Mouse (Mus musculus) heart, embryonic 11.5 days (tissue): Measurements from ENCODE around the gene Syngr3. TPM values are rescaled to one million over a fixed set of nuclear protein-coding genes. Genes with fewer than 3 reads are reported as not detected.
A peak's percentile ranks its signal among the peaks of the same experiment; 100 is the strongest.

Experiments
- ATAC-seq: fragments of 200-750 bp; cut with Nextera tagmentation; replicated peaks from 2 replicates; pipeline ENCODE4 v1.8.0; 2017; ENCODE audit warnings: moderate library complexity; ENCODE audit not compliant: insufficient number of reproducible peaks, low FRiP score, low TSS enrichment
- H3K27ac ChIP-seq: fragments of 300-500 bp; sonication (generic); 2 replicates; pipeline ENCODE4 v1.5.1; 2014; ENCODE audit warnings: mild to moderate bottlenecking, low read depth, low read length
- H3K27me3 ChIP-seq: fragments of 300-500 bp; sonication (generic); 2 replicates; pipeline ENCODE4 v1.6.1; 2014; ENCODE audit warnings: mild to moderate bottlenecking, low read length, mixed read lengths; ENCODE audit not compliant: control insufficient read depth, insufficient read depth
- H3K36me3 ChIP-seq: fragments of 300-500 bp; sonication (generic); 2 replicates; pipeline ENCODE4 v1.6.1; 2014; ENCODE audit warnings: mild to moderate bottlenecking, low read length, moderate library complexity, mixed read lengths; ENCODE audit not compliant: control insufficient read depth, insufficient read depth
- H3K4me1 ChIP-seq: fragments of 300-500 bp; sonication (generic); 2 replicates; pipeline ENCODE4 v1.6.1; 2014; ENCODE audit warnings: low read length; ENCODE audit not compliant: control insufficient read depth, insufficient read depth
- H3K4me2 ChIP-seq: fragments of 300-500 bp; sonication (generic); 2 replicates; pipeline ENCODE4 v1.6.1; 2014; ENCODE audit warnings: mild to moderate bottlenecking, moderate library complexity
- H3K4me3 ChIP-seq: fragments of 300-500 bp; sonication (generic); 2 replicates; pipeline ENCODE4 v1.5.1; 2014; ENCODE audit warnings: low read depth, low read length
- H3K9ac ChIP-seq: fragments of 300-500 bp; sonication (generic); 2 replicates; pipeline ENCODE4 v1.6.1; 2014; ENCODE audit warnings: mild to moderate bottlenecking, low read depth, low read length, moderate library complexity
- H3K9me3 ChIP-seq: fragments of 300-500 bp; sonication (generic); replicated peaks from 2 replicates; pipeline ENCODE4 v1.6.1; 2016; ENCODE audit warnings: low read length; ENCODE audit not compliant: control insufficient read depth
- WGBS: fragments of 180-500 bp; shearing (Covaris S2); extraction: QIAGEN DNeasy Blood & Tissue Kit; methylation state at CpG from one replicate; pipeline ENCODE4 v1.1.7; 2014; ENCODE audit not compliant: insufficient replicate concordance; 5-methylcytosine and 5-hydroxymethylcytosine counted together
- polyA plus RNA-seq: library from polyadenylated mRNA; unstranded; fragments of >200 nt; fragmentation: Nextera tagmentation; extraction: Ambion mirVana; gene quantifications from 2 replicates; pipeline ENCODE4 v1.2.1, GENCODE M21; 2014

The Syngr3 gene
- polyA plus RNA-seq, 1 experiment from 2014 or later, result 0.39 TPM

- no peak overlapping the region for H3K4me2 ChIP-seq
- H3K4me1 ChIP-seq, result peaks cover 14% of the 10 kb centered on the region
- peak overlapping the region; percentile 47; the same call in 1 of the 2 replicates for H3K27ac ChIP-seq
- no peak for ATAC-seq
- peaks cover 2% of the 10 kb centered on the region; the same call in 1 of the 2 replicates for H3K27me3 ChIP-seq
- H3K4me3 ChIP-seq, result no peak overlapping the region
- H3K36me3 ChIP-seq, result no peaks in the 10 kb centered on the region
- H3K9ac ChIP-seq, result no peak overlapping the region
- WGBS, result 65% methylated on average over 12 of the region's 12 CpGs
- H3K9me3 ChIP-seq, result no peaks in the 10 kb centered on the region
These were observed 42.6 kb upstream of the Syngr3 start for GRCm38 (mm10) chr17:24732233-24732935.

- Histone ChIP-seq H3K9me3 (no peaks in the 10 kb centered on the region), H3K36me3 (no peaks in the 10 kb centered on the region), H3K27me3 (peaks cover 3% of the 10 kb centered on the region; the same call in 1 of the 2 replicates), H3K4me1 (peaks cover 6% of the 10 kb centered on the region; the same call in 1 of the 2 replicates), H3K27ac (no peak overlapping the region), H3K9ac (no peak overlapping the region), H3K4me3 (no peak overlapping the region), H3K4me2 (no peak overlapping the region)
- ATAC-seq, result no peak
- 79% methylated on average over 14 of the region's 14 CpGs for WGBS
These were observed 41.0 kb upstream of the Syngr3 start for GRCm38 (mm10) chr17:24730787-24731186.

GRCm38 (mm10) chr17:24729067-24729466, 39.3 kb upstream of the Syngr3 start:
- no peak overlapping the region for H3K9ac ChIP-seq
- ATAC-seq, result no peak
- no peak overlapping the region for H3K4me2 ChIP-seq
- peaks cover 6% of the 10 kb centered on the region; the same call in 1 of the 2 replicates for H3K4me1 ChIP-seq
- no peaks in the 10 kb centered on the region for H3K36me3 ChIP-seq
- 81% methylated on average over 6 of the region's 6 CpGs for WGBS
- H3K27me3 ChIP-seq, result peaks cover 3% of the 10 kb centered on the region; the same call in 1 of the 2 replicates
- no peaks in the 10 kb centered on the region for H3K9me3 ChIP-seq
- no peak overlapping the region for H3K4me3 ChIP-seq
- no peak overlapping the region for H3K27ac ChIP-seq

- 67% methylated on average over 17 of the region's 17 CpGs for WGBS
- no peaks in the 10 kb centered on the region for H3K36me3 ChIP-seq
These were observed 38.4 kb upstream of the Syngr3 start for GRCm38 (mm10) chr17:24728184-24728583.

GRCm38 (mm10) chr17:24727618-24728017, 37.9 kb upstream of the Syngr3 start, which contains the start of gene Rpl3l:
Rpl3l (plus strand) TSS chr17:24727820.
- peaks cover 15% of the 10 kb centered on the region for H3K4me1 ChIP-seq
- H3K27me3 ChIP-seq, result peaks cover 3% of the 10 kb centered on the region; the same call in 1 of the 2 replicates
- no peaks in the 10 kb centered on the region for H3K36me3 ChIP-seq
- no peak within 1 kb of the TSS for H3K4me3 ChIP-seq
- H3K9me3 ChIP-seq, result no peaks in the 10 kb centered on the region
- H3K27ac ChIP-seq, result no peak within 1 kb of the TSS
- 70% methylated on average over 2 of the region's 2 CpGs for WGBS
- no peak within 1 kb of the TSS for H3K4me2 ChIP-seq
- H3K9ac ChIP-seq, result no peak within 1 kb of the TSS
- no peak for ATAC-seq

More at GRCm38 (mm10) chr17:24728184-24728583, 38.4 kb upstream of the Syngr3 start:
- Histone ChIP-seq H3K27me3 (peaks cover 3% of the 10 kb centered on the region; the same call in 1 of the 2 replicates), H3K9me3 (no peaks in the 10 kb centered on the region), H3K4me3 (no peak overlapping the region), H3K4me1 (peaks cover 9% of the 10 kb centered on the region), H3K4me2 (no peak overlapping the region), H3K27ac (no peak overlapping the region), H3K9ac (no peak overlapping the region)
- no peak for ATAC-seq

- WGBS, result 71% methylated on average over 3 of the region's 3 CpGs
- Histone ChIP-seq H3K27me3 (peaks cover 3% of the 10 kb centered on the region; the same call in 1 of the 2 replicates), H3K4me2 (no peak overlapping the region), H3K9me3 (no peaks in the 10 kb centered on the region), H3K4me1 (peaks cover 23% of the 10 kb centered on the region), H3K9ac (no peak overlapping the region), H3K4me3 (no peak overlapping the region), H3K36me3 (peaks cover 12% of the 10 kb centered on the region), H3K27ac (no peak overlapping the region)
- no peak for ATAC-seq
These were observed 36.1 kb upstream of the Syngr3 start for GRCm38 (mm10) chr17:24725637-24726390.

- Histone ChIP-seq H3K27me3 (peaks cover 3% of the 10 kb centered on the region; the same call in 1 of the 2 replicates), H3K36me3 (peaks cover 12% of the 10 kb centered on the region), H3K4me2 (peak within 1 kb of the TSS; percentile 88), H3K4me3 (peak within 1 kb of the TSS; percentile 91), H3K9me3 (no peaks in the 10 kb centered on the region), H3K27ac (peak within 1 kb of the TSS; percentile 85), H3K9ac (peak within 1 kb of the TSS; percentile 95), H3K4me1 (peaks cover 23% of the 10 kb centered on the region)
- peak; percentile 60 for ATAC-seq
- WGBS, result under 1% methylated on average over 30 of the region's 30 CpGs
These were observed 34.4 kb upstream of the Syngr3 start, which contains the start of gene Ndufb10 for GRCm38 (mm10) chr17:24724184-24724583. Ndufb10 (minus strand) TSS chr17:24724478.

- peaks cover 23% of the 10 kb centered on the region for H3K4me1 ChIP-seq
- peak overlapping the region; percentile 88 for H3K4me2 ChIP-seq
- 0% methylated on average over 15 of the region's 15 CpGs for WGBS
- peak overlapping the region; percentile 91 for H3K4me3 ChIP-seq
- peak overlapping the region; percentile 85 for H3K27ac ChIP-seq
- peak overlapping the region; percentile 95 for H3K9ac ChIP-seq
- peak; percentile 12; the same call in 1 of the 2 replicates for ATAC-seq
- H3K36me3 ChIP-seq, result peaks cover 12% of the 10 kb centered on the region
- peaks cover 3% of the 10 kb centered on the region; the same call in 1 of the 2 replicates for H3K27me3 ChIP-seq
- H3K9me3 ChIP-seq, result no peaks in the 10 kb centered on the region
These were observed 34.1 kb upstream of the Syngr3 start for GRCm38 (mm10) chr17:24723881-24724180.
